Mouse (Mus musculus): ENCODE data around the gene Grhpr.
"Not testable (repeated sequence)": the region's sequence is repeated elsewhere in the genome, so short reads cannot be mapped to it uniquely, and the experiment has no call there.

Grhpr gene

DNA sequence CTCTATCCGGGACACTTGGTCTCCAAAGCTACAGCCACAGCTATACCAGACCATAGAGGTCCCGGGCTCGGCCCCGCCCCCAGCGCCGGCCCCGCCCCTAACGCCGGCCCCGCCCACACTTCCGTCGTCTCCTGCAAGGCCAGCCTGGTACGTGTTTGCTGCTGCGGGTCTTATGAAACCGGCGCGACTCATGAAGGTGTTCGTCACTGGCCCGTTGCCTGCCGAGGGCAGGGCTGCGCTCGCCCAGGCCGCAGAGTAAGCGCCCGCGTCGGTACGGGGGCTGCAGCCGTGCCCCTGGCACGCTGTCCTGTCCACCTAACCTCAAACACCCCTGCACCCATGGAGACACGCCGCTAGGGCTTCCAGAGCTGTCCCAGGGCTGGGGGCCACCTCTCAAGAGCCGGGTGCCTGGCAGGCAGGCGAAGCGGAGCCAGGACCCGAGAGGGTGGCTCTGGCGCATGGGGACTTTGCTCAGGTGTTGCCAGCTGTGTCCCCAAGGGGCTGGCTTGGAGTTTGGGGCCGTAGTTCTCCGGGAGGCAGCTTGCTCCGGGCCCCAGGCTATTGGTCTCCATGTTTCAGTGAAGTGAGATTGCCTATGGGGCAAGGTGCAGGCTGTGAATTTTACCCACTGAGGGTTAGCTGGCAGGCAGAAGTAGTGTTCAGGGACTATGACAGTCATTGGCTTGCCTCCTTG, at the start of gene Grhpr:
Grhpr (plus strand) TSS at position 116 of the 694 bp plus-strand sequence.
- in situ Hi-C loops (cut with MboI; ENCODE audit: low sequenced_read_pairs): no loop called here

DNA sequence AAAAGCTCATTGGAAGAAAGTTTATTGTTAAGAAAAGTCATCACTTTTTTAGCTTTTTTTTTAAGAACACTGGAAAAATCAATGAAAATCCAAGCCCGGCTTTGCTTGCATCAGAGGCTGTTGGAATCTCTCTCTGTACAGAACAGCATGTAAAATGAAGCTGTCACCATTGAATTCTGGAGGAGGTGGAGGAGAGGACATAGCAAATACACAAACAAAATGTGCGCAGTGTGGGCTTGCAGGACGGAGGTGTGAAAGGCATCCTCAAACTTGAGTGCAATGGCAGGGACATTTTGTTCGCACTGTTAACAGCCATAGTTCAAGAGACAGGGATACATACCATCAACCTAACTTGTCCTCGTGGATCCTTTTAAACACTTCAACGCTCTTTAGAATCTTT, 49.5 kb upstream of the Grhpr start:
- in situ Hi-C loops (cut with MboI; ENCODE audit: low sequenced_read_pairs): no loop called here

DNA sequence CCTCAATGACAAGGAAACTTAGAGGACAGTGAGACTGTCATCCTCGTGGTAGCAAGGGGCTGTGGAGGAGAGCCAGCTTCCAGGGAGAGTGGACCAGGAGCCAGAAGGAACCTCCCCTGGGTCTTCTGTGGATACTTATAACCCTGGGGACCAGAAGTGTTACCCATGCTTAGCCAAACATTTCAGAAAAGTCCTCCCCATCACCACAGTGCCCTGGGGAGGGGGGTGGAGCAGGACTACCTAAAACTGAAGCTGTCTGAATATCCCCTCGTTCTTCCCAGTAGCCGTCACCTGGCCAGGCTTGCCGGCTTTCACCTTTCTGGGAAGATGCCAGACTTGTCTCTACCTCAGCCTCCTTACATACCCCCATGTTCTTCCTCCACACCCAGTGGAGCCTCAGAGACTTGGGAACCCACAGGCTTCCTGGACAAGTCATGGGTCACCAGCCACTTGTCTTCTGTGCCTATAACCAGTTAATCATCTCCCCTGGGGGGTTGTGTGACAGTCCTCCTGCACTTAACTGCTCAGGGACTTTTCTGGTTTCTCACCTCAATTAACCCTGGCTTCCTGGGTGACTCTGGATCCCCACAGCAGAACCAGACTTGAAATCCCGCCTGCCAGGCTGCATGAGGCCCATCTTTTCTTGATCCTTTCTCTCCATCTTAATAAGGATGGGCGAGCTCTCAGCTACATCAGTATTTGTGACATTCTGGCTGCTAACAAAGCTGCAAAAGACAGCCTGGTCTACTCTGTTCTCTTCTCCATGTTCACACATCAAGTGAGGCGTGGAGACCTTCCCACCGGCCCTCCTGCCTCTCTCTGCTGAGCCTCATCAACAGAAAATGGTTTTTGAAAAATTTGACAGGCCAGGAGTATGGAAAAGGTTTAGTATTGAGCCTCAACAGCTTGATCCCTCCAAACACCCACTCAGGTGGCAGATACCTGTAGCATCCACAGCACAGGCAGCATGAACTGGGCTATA, 42.5 kb upstream of the Grhpr start:
- in situ Hi-C loops (cut with MboI; ENCODE audit: low sequenced_read_pairs): no loop called here

DNA sequence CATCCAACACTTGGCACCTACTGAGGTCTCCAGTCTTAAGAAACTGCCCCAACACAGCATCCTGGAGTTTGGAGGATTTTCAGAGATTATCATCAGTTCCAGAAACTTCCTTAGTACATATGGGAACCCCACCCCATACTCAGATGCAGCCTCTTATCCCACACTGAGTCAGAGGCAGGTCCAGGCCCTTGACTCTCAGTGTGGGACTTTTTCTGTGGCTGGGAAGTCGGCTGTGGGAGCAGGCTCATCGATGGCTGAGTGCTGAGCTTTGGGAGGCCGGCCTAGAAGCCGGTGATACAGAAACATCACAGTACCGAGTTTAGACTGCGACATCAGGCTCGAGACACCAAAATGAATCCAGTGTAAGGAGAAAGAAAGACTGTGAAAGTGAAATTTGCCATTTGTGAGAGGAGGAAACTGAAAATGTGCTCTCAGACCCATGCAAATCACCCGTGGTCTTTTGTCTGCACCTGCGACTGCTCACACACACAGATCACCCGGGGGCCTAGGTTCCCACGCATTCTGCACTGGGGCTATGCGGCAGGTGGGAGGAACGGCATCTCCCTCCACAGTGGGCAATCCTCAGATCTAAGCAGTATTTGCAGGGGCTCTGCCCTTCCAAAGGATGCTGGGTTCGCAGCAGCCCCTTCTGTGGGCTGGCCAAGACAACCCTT, 41.5 kb upstream of the Grhpr start:
- in situ Hi-C loops (cut with MboI; ENCODE audit: low sequenced_read_pairs): no loop called here

DNA sequence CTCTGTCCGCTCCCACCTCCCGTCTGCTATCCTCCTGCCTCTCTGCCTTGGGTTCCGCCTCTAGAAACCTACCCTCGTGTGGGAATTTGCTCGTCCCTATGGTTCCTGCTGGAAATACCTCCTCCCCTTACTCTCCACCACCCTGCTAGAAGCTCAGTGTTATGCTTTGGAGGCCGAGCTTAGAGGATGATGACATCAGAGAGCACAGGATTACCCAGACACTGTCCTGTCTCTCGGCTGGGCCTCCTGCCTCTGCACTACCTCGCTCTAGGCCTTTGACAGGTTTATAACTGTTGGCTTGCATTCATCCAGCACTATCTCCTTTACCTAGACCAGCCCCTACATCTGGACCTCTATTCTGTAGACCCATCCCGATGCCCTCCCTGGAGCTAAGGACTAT, 40.9 kb upstream of the Grhpr start:
- in situ Hi-C loops (cut with MboI; ENCODE audit: low sequenced_read_pairs): no loop called here

DNA sequence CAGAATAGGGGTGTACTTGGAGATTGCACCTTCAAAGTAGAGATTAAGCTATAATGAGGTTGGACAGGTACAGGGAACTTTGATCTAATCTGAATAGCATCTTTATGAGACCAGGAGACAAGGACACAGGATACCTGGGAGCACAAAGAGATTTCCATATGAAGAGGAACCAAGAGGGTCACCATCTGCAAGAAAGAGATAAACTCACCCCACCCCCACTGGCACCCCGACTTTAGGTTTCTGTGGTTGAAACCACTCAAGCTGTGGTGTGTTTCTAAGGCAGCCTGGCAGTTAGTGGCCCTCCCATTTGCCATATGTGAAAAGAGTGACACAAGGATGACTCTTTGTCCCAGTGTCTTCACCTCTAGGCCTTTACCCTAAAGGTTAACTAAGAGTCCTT, 39.0 kb upstream of the Grhpr start:
- in situ Hi-C loops (cut with MboI; ENCODE audit: low sequenced_read_pairs): no loop called here

DNA sequence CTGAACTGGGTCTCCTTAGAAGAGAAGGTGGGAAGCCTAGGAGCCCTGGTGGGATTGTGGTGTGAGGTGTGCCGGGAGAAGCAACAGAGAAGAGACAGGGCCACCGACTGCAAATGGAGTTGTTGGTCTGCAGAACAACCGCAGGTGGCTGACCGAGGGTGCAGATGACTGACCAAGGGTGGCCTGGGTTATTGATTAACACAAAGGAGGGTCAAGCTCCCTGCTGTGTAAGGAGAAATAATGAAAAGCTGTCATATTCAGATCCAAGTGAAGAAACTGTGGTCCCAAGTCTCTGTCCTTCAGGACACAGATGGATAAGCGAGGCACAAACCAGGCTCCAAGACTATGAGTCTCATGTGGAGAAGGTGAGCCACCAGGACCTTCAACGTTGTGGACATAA, 37.7 kb upstream of the Grhpr start:
- in situ Hi-C loops (cut with MboI; ENCODE audit: low sequenced_read_pairs): no loop called here

DNA sequence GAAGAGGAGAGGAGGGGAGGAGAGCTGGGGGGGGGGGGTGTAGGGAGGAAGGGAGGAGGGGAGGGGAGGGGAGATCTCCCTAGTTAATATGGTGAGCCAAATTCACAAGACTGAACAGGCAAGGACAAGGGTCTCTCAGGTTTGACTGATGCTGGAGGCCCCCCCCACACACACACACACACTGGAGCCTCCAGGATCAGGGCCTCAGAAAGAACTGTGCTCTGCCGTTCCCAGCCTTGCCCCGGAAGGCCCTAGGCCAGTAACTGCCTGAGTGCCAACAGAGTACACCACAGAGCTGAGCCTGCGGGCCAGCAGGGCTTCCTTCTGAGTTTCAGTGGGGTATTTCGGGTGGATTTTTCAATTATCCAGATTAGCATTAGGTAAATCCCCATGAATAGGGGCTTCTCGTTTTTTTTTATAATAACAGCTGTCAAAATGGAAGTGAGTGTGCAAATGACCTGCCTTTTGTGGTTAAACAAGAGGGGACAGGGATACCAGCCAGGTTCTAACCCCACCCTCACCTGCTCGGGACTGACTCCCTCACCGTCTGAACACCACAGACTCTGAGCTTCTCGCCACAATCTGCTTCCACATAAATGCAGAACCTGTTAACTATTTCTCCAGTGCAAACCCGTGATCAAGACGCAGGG, 36.6 kb upstream of the Grhpr start:
- in situ Hi-C loops (cut with MboI; ENCODE audit: low sequenced_read_pairs): no loop called here

DNA sequence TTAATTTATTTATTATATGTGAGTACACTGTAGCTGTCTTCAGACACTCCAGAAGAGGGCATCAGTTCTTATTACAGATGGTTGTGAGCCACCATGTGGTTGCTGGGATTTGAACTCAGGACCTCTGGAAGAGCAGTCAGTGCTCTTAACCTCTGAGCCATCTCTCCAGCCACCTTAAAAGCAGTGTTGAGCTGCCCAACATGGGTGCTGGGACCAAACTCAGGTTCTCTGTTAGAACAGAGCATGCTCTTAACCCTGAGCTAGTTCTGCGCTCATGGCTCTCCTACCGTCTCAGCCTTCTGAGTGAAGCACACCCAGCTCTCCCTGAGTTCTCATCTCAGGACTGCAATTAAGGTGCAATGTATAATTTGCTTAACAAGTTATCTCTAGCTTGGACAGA, 35.1 kb upstream of the Grhpr start:
- in situ Hi-C loops (cut with MboI; ENCODE audit: low sequenced_read_pairs): not testable (repeated sequence)

DNA sequence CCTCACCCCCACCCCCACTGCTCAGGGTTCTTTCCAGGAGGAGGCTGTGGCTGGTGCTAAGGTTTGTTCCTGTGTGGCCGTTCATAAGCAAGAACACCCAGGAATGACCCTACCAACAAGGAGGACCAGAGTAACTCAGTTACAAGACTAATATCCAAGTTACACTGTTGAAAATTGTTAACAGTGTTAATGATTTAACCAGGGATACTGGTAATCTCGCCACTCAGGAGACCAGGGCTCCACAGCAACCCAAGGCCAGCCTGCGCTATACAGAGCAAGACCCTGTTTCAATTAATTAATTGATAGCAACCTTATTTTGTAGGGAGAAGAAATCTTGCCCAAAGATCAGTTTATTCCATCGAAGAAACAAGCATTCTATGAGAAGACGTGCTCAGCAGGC, 33.7 kb upstream of the Grhpr start:
- in situ Hi-C loops (cut with MboI; ENCODE audit: low sequenced_read_pairs): no loop called here

DNA sequence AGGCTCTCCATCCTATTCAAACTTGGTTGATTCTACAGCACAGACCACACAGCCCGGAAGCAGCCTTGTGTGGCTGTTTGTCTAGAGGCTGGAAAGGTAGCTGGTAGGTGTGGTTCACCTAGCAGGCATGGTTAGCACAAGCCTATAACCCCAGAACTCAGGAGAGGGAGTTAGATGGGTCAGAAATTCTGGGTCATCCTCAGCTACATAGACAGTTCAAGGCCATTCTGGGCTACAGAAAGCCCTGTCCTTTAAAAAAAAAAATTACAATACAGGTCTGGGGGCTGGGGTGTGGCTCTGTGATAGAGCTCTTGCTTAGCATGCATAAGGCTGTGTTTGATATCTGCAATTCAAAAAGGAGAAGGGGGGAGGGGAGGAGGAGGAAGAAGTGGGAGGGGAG, 32.9 kb upstream of the Grhpr start:
- in situ Hi-C loops (cut with MboI; ENCODE audit: low sequenced_read_pairs): no loop called here

DNA sequence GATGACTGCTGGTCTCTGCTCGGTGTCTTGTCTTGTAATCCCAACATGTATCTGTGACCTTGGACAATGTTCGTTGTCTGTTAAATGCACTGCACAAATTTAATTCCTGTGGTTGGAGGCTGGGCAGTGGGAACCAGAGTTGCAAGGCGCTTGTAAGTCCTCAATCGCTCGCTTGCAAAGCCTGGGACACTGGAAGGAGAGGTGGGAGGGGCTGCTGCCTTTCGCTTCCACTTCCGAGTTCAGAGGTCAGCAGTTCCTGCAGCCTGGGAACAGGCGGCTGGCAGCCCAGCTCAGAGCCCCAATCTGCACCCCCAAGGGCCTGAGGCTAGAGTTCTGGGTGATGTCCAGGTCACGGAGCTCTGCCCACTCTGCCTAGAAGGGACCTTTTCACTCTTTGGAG, 28.2 kb upstream of the Grhpr start:
- in situ Hi-C loops (cut with MboI; ENCODE audit: low sequenced_read_pairs): no loop called here

DNA sequence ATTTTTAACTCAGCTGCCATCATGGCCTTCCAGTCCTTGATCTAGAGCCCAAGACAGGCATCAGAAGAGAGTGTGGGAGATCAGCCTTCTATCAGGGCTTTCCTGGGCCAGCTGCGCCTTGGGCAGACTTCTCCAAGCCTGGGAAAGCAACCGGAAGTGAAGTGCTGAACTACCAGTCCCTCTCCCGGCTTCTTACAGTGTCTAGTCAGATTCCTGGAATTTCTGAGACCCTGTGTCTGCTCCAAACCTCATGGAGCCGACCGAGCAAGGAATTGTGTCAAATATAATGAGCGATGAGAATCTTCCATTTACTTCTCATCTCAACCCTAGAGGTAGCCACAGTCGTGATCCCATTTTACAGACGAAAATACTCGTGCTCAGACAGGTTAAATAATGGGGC, 22.4 kb upstream of the Grhpr start:
- in situ Hi-C loops (cut with MboI; ENCODE audit: low sequenced_read_pairs): no loop called here

DNA sequence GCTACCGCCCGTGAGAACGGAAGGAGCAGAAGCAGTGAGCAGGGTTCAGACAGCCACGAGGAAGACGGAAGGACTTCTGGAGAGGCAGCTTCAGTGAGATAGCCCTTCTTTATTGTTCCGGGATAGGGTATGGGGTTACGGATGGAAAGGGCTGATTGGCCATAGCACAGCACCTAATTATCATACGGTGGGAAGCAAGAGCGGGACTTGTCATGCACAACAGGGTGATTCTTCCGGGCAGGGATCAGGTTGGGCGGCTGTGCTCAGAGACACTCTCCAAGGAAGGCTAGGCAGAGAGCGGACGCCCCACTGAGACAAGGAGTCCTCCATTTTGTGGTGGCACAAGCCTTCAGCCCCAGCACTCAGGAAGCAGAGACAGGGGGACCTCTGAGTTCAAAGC, 22.0 kb upstream of the Grhpr start:
- in situ Hi-C loops (cut with MboI; ENCODE audit: low sequenced_read_pairs): no loop called here

DNA sequence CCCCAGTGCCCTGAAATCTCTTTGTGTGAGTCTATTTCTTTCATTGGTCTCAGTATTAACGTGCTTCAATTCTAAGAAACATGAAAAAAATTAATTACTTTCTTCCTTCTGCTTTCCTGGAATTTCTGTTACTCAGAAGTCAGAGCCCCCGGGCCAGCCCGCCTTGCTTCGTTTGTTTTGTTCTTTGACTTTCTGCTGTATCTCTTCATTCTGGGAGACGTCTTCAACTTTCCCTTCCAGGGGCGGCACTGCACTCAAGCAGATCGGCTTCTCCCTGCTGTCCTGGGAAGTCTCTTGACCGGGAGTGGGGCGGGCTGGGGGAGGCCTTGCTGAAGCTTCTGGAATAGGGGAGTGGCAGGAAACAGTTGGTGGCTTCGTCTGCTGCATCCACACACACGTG, 18.0 kb upstream of the Grhpr start:
- in situ Hi-C loops (cut with MboI; ENCODE audit: low sequenced_read_pairs): no loop called here

DNA sequence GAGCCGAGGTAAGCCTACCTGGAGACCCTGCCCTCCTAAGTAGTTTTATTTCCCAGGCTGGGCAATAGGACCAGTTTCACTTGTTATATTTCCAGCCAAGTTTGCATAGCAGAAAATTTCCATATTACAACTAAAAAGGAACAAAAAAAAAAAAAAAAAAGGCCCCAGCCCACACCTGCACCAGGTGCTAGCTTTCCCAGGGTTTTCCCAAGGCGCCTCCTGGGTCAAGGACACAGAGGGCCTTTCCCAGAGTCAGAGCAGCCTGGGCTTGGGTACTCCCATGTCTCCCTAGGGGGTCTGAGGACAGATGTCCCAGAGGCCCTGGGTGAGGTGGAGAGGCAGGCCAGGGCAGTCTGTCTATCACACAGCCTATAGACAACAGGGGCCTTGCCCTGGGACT, 16.0 kb upstream of the Grhpr start:
- in situ Hi-C loops (cut with MboI; ENCODE audit: low sequenced_read_pairs): no loop called here

DNA sequence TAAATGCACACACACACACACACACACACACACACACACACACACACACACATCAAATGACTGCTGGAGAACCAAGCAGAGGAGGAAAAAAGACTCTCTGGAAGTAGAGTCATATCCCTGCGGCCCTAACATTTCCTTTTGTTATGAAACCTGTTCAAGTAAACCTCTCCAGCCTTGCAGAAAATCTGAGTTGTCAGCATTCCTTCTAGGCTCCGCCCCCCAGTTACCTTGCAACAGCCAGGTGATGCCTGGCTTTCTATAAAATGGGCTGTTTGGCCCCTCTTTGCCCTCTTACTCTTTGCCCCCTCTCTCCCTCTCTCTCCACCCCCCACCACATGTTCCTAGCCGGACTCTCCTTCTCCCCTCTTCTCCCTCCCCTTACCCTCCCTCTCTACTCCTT, 15.5 kb upstream of the Grhpr start:
- in situ Hi-C loops (cut with MboI; ENCODE audit: low sequenced_read_pairs): no loop called here

DNA sequence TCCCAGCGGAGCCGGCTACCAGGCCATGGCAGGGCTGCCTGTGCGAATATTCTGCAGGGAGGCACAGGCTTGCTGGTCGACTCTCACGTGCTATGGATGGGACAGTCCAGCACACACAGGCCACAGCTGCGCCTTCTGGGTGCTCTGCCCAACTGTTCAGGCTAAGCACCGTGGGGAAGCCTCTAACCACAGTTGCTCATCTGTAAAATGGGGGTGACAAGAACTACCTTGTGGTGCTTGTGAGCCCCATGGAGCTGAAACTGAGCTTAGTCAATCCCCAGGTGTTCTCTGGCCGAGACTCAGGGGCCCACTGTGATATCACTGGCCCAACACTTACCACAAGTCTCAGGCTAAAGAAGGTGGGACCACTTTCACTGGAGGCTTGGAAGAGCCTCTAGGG, 13.8 kb upstream of the Grhpr start:
- in situ Hi-C loops (cut with MboI; ENCODE audit: low sequenced_read_pairs): no loop called here

DNA sequence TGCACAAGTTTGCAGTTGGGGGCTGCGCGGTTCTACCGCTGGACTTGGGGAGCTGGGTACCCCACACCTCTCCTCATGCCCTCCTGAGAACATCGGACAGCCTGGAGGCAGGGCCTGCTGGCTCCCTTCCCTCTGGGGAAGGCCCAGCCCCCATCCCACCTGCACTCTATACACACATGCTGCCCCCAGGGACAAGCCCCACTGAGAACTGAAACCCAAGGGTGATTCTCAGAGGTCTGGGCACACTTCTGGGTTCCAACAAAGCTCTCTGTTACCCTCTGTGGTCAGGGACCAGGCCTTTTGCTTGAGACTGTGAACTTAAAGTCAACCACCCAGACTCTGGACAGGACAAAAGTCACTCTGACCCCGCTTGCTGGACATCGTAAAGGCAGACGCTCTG, 11.1 kb upstream of the Grhpr start:
- in situ Hi-C loops (cut with MboI; ENCODE audit: low sequenced_read_pairs): no loop called here

DNA sequence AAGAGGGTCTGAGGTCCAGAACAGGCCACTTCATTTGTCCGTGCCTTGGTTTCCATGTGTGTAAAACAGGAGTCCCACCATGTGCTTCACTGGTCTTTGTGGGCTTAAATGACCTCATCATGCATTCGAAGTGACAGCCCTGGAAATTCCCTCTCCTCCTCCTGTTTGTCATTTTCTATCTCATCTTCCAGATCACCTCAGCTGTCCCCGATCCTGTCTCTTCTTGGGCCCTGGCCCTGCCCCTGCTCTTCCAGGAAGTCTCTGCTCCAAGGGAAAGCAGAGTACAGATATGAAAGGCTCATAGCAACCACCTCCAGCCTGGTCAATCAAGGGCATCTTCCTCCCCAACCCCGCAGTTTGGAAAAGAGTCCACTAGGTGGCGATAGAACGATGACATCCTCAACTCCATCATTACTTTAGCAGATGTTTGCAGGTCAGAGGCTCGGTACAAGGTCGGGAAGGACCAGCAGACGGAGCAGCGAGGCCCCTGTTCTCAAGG, 10.5 kb upstream of the Grhpr start:
- in situ Hi-C loops (cut with MboI; ENCODE audit: low sequenced_read_pairs): no loop called here

DNA sequence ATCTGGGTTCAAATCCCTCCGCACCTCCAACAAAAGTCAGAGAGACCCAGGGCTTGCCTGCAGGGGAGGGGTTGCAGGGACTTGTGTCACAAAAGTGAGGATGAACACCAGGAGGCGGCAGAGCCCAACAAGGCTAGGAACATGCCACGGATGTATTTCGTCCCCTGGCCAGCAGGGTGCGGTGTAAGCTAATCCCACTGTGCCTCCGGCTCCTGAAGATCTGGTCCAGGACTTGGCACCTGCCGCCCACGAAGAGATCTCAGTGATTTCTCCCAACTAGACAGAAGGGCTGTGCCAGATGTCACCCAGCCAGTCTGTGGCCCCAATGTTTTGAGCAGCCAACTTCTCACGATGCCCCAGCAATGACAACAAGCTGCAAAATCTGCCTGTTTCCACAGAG, 7.7 kb upstream of the Grhpr start:
- in situ Hi-C loops (cut with MboI; ENCODE audit: low sequenced_read_pairs): no loop called here

All from CH12F3 (cell line).